Mouse (Mus musculus): ENCODE measurements at regions not wholly inside any gene's neighbourhood (a gene's known extent, or its start where the extent isn't known, plus 50 kb on each side); places are given as distances from the start of the nearest gene placed in this dataset.
"Not testable (repeated sequence)": the region's sequence is repeated elsewhere in the genome, so short reads cannot be mapped to it uniquely, and the experiment has no call there.

DNA sequence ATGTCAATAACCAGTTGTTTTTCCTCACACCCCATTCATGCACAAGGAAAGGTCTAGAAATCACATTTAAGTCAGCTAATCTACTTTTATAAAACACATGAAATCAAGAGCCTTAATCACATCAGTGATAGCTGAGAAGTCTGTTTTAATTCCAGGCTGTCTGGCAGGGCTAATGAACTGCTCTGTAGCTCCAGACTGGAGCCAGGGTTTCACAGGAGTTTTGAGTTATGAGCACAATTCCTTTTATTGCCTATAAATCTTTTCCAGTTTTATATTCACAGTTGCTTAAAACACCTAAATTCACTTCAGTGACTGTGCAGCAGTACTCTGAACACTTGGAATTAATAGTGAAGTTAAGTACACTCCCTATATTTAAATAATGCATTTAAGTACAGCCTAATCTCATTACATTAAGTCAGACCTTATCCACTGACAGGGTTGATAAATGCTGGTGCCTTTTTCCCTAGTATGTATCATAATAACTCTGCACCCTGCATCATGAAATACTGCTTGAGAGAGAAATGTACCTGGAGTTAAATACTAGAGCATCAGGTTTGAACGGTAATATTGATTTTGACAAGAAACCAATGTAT lies 198.6 kb upstream of the Gria4 start:
- Histone ChIP-seq H3K27me3 (ENCODE audit: control insufficient read depth, insufficient read depth, low read length) (no peaks in the 10 kb centered on the region), H3K4me3 (replicated peaks; ENCODE audit: insufficient read depth, low read depth, low read length) (no peak overlapping the region), H3K4me1 (ENCODE audit: control insufficient read depth, insufficient read depth, low read length) (no peaks in the 10 kb centered on the region), H3K27ac (ENCODE audit: insufficient read depth, low read length) (no peak overlapping the region)
- DNase-seq = no peak
- TF ChIP-seq CTCF (IDR thresholded peaks at IDR 0.05; ENCODE audit: borderline replicate concordance, insufficient read depth, low read depth, low read length) (no peak), POLR2A (IDR thresholded peaks at IDR 0.05; ENCODE audit: borderline replicate concordance, insufficient read depth, low read length) (no peak)
- 95% methylated on average over 1 of the region's 1 CpGs for WGBS

DNA sequence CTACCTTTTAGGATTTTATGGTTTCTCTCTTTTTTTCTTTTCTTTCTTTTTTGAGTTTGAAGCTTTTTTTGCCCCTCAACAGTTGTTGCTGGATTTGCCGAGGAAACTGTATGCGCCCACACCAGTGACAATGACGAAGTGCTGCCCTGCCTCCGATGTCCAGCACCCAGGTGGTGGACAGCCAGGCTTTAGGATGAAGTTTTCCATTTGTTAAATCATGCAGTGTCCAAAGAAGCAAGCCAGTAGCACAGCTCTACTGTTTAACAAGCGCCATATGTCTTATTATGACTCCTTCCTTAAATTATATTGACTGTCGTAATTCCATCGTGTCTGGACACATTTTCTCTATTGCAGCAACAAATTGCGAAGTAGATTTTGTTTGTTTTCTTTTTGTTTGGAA lies 183.4 kb upstream of the Gria4 start:
- H3K4me1 ChIP-seq (ENCODE audit: control insufficient read depth, insufficient read depth, low read length); DNase-seq: not testable (repeated sequence)
- 92% methylated on average over 8 of the region's 8 CpGs for whole genome bisulfite sequencing

DNA sequence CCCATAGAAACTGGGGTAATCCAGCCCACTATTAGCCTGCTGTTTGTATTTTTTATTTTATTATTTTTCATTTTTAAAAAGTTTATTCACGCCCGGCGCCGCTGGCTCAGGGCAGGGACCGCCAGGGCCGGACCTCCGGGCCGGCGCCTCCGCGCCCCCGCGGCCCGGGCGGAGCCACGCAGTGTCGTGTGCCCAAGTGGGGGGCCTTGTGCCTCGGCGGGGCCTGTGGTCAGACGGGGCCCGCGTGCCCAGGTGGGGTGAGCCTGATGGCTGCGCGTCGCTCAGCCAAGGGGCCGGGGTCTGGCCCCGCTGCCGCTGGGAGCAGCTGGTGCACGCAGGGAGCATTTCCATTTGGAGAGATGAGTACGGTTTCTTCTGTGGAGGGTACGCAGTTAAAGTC lies 181.5 kb upstream of the Gria4 start:
- Histone ChIP-seq H3K27me3 (ENCODE audit: control insufficient read depth, insufficient read depth, low read length) (no peaks in the 10 kb centered on the region), H3K27ac (ENCODE audit: insufficient read depth, low read length) (no peak overlapping the region), H3K4me1 (ENCODE audit: control insufficient read depth, insufficient read depth, low read length) (no peaks in the 10 kb centered on the region), H3K4me3 (replicated peaks; ENCODE audit: insufficient read depth, low read depth, low read length) (no peak overlapping the region)
- WGBS = 92% methylated on average over 31 of the region's 31 CpGs
- TF ChIP-seq POLR2A (IDR thresholded peaks at IDR 0.05; ENCODE audit: borderline replicate concordance, insufficient read depth, low read length) (no peak), CTCF (IDR thresholded peaks at IDR 0.05; ENCODE audit: borderline replicate concordance, insufficient read depth, low read depth, low read length) (no peak)
- no peak for DNase-seq

More for the DNA sequence above, 183.4 kb upstream of the Gria4 start:
- not testable (repeated sequence) for H3K27me3 ChIP-seq (ENCODE audit: control insufficient read depth, insufficient read depth, low read length); H3K4me3 ChIP-seq (replicated peaks; ENCODE audit: insufficient read depth, low read depth, low read length); H3K27ac ChIP-seq (ENCODE audit: insufficient read depth, low read length)

DNA sequence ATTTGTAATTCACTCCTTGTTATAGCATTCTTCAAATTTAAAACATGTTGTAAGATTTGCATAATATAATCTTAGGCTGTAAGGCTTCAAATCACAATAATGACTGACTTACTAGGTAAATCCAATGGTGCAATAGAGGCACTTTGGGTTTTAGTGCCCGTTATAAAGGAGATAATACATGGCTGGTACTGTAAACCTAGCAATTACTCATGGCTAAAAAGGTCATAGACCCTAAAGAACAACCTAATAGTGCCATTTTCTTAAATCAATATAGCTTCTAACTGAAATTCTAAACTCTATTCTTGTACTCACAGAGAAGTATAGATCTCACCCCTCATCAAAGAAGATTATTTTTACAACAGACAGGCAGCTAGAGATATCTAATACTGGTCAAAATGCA lies 179.0 kb upstream of the Gria4 start:
- 79% methylated on average over 1 of the region's 1 CpGs for WGBS
- TF ChIP-seq POLR2A (IDR thresholded peaks at IDR 0.05; ENCODE audit: borderline replicate concordance, insufficient read depth, low read length) (no peak), CTCF (IDR thresholded peaks at IDR 0.05; ENCODE audit: borderline replicate concordance, insufficient read depth, low read depth, low read length) (no peak)
- no peak for DNase-seq
- H3K27me3 ChIP-seq (ENCODE audit: control insufficient read depth, insufficient read depth, low read length) = no peaks in the 10 kb centered on the region
- H3K27ac ChIP-seq (ENCODE audit: insufficient read depth, low read length) = no peak overlapping the region
- H3K4me1 ChIP-seq (ENCODE audit: control insufficient read depth, insufficient read depth, low read length) = no peaks in the 10 kb centered on the region
- H3K4me3 ChIP-seq (replicated peaks; ENCODE audit: insufficient read depth, low read depth, low read length) = no peak overlapping the region

DNA sequence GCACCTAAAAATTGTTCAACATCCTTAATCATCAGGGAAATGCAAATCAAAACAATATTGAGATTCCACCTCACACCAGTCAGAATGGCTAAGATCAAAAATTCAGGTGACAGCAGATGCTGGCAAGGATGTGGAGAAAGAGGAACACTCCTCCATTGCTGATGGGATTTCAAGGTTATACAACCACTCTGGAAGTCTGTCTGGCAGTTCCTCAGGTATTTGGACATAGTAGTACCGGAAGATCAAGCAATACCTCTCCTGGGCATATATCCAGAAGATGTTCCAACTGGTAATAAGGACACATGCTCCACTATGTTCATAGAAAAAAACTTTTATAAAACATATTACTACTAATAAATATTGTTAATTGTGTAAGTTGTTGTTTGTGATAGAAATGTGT lies 135.8 kb upstream of the Gria4 start:
- H3K4me3 ChIP-seq (replicated peaks; ENCODE audit: insufficient read depth, low read depth, low read length); H3K4me1 ChIP-seq (ENCODE audit: control insufficient read depth, insufficient read depth, low read length); H3K27me3 ChIP-seq (ENCODE audit: control insufficient read depth, insufficient read depth, low read length); H3K27ac ChIP-seq (ENCODE audit: insufficient read depth, low read length): not testable (repeated sequence)
- DNase-seq = peak; percentile 19 to 76
- 21% methylated on average over 1 of the region's 1 CpGs for WGBS

DNA sequence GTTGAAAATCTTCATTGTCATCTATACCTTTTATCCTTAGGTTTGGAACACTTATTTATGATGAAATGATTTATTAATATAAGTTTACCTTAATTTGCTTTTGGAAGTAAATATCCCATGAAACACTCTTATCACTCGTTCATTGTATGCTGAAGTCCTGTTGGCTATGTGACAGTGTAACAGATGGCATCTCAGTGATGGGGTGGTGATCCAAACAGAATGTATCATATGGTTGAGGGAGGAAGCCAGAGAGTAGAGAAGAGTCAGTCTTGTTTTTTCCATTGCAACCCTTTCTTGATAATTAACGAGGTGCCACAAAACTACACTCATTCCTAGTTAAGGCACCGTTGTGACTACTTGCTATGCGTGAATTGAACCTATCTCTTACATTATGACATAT lies 134.3 kb upstream of the Gria4 start:
- DNase-seq = peak; percentile 79 to 93
- Histone ChIP-seq H3K4me3 (replicated peaks; ENCODE audit: insufficient read depth, low read depth, low read length) (no peak overlapping the region), H3K27me3 (ENCODE audit: control insufficient read depth, insufficient read depth, low read length) (no peaks in the 10 kb centered on the region), H3K4me1 (ENCODE audit: control insufficient read depth, insufficient read depth, low read length) (peaks cover 5% of the 10 kb centered on the region; the same call in 1 of the 2 replicates), H3K27ac (ENCODE audit: insufficient read depth, low read length) (no peak overlapping the region; the same call in 1 of the 2 replicates)
- WGBS = 9% methylated on average over 4 of the region's 4 CpGs
- no peak for TF ChIP-seq POLR2A (IDR thresholded peaks at IDR 0.05; ENCODE audit: borderline replicate concordance, insufficient read depth, low read length)
- no peak for TF ChIP-seq CTCF (IDR thresholded peaks at IDR 0.05; ENCODE audit: borderline replicate concordance, insufficient read depth, low read depth, low read length)

DNA sequence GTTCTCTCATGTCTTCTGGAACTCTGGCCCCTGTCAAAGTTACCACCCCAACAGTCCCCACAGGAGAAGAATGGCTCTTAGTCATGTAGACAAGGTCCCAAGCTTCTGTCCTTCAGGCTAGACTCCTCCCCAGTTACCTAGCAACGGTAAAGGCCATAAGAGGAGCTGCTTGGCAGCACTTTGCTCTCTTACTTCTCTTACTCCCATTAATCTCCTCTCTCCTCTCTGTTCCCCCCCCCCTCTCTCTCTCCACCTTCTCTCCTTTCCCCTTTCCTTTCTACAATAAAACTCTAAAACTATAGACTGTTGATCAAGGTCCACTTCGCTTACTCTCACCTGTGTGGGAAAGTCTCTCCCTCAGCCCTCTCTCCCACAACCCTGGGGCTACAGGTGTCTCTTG lies 114.5 kb upstream of the Gria4 start:
- Histone ChIP-seq H3K27me3 (ENCODE audit: control insufficient read depth, insufficient read depth, low read length) (no peaks in the 10 kb centered on the region), H3K4me3 (replicated peaks; ENCODE audit: insufficient read depth, low read depth, low read length) (no peak overlapping the region), H3K27ac (ENCODE audit: insufficient read depth, low read length) (no peak overlapping the region), H3K4me1 (ENCODE audit: control insufficient read depth, insufficient read depth, low read length) (no peaks in the 10 kb centered on the region)
- no peak for DNase-seq
- TF ChIP-seq CTCF (IDR thresholded peaks at IDR 0.05; ENCODE audit: borderline replicate concordance, insufficient read depth, low read depth, low read length) = no peak
- no peak for TF ChIP-seq POLR2A (IDR thresholded peaks at IDR 0.05; ENCODE audit: borderline replicate concordance, insufficient read depth, low read length)
- WGBS = 89% methylated on average over 2 of the region's 2 CpGs

DNA sequence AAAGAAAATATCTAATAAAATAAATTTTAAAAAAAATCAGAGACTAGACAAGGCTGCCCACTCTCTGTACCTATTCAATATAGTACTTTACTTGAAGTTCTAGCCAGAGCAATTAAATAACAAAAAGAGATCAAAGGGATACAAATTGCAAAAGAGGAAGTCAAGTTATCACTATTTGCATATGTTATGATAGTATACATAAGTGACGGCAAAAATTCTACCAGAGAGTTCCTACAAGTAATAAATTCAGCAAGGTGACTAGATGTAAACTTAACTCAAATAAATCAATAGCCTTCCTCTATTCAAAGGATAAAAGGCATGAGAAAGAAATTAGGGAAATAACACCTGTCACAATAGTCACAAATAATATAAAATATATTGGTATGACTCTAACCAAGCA lies 89.4 kb upstream of the Gria4 start:
- H3K4me3 ChIP-seq (replicated peaks; ENCODE audit: insufficient read depth, low read depth, low read length) = no peak overlapping the region
- H3K4me1 ChIP-seq (ENCODE audit: control insufficient read depth, insufficient read depth, low read length) = no peaks in the 10 kb centered on the region
- H3K27ac ChIP-seq (ENCODE audit: insufficient read depth, low read length) = no peak overlapping the region
- H3K27me3 ChIP-seq (ENCODE audit: control insufficient read depth, insufficient read depth, low read length) = no peaks in the 10 kb centered on the region
- whole genome bisulfite sequencing = 97% methylated on average over 1 of the region's 1 CpGs
- TF ChIP-seq POLR2A (IDR thresholded peaks at IDR 0.05; ENCODE audit: borderline replicate concordance, insufficient read depth, low read length) = no peak
- TF ChIP-seq CTCF (IDR thresholded peaks at IDR 0.05; ENCODE audit: borderline replicate concordance, insufficient read depth, low read depth, low read length) = no peak
- DNase-seq = no peak

Data from cerebellum, adult 2 months (tissue).